Mouse (Mus musculus): ENCODE data around the gene Eva1c.

The Eva1c gene

DNA sequence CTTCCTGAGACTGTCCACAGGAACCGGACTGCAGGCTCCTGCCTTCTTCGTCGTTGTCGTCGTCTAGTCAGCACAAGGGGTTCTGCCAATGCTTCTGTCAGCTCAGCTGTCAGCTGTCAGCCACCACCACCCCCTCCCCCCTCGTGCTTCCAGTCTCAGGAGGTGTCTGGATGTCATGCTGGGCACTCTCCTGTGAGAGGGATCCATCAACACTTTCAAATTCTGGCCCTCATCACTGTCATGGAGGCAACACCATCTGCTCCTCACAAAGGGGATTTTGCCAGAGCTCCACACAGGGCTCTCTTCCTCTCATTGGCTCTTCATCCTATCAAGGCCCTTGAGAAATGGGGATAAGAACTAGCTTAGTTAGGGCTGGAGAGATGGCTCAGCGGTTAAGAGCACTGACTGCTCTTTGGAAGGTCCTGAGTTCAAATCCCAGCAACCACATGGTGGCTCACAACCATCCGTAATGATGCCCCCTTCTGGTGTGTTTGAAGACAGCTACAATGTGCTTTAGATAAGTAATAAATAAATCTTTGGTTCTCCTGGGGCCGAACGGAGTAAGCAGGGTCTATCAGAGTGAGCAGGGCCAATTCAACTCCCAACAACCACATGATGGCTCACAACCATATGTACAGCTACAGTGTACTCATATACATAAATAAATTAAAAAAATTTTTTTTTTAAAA, 95.1 kb downstream of the Eva1c start:
- DNase-seq (ENCODE audit: low spot score in 2 of 2): no peak

GRCm38 (mm10) chr16:90924606-90925370, 98.3 kb downstream of the Eva1c start:
- peak in 1 of 2 experiments; percentile 30 for DNase-seq (ENCODE audit: low spot score in 2 of 2)

DNA sequence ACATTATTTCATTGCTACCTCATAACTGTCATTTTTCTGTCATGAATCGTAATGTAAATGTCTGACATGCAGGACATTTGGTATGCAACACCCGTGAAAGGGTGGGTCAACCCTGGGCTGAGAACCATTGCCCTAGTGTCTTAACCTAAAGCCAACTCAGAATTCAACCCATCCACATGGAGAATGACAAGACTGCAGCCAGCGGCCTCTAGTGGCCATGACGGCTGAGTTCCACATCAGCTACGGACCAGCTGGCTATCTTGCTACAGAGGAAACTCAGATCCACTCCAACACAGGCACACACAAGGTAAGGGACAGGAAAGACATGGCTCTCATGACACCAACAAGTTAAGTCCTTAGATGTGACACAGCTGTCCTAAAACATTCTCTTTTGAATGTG, 98.9 kb downstream of the Eva1c start:
- DNase-seq (ENCODE audit: low spot score in 2 of 2): peak; percentile 24 to 68

GRCm38 (mm10) chr16:90927446-90927845, 100.9 kb downstream of the Eva1c start:
- DNase-seq (ENCODE audit: low spot score in 2 of 2): no peak

DNA sequence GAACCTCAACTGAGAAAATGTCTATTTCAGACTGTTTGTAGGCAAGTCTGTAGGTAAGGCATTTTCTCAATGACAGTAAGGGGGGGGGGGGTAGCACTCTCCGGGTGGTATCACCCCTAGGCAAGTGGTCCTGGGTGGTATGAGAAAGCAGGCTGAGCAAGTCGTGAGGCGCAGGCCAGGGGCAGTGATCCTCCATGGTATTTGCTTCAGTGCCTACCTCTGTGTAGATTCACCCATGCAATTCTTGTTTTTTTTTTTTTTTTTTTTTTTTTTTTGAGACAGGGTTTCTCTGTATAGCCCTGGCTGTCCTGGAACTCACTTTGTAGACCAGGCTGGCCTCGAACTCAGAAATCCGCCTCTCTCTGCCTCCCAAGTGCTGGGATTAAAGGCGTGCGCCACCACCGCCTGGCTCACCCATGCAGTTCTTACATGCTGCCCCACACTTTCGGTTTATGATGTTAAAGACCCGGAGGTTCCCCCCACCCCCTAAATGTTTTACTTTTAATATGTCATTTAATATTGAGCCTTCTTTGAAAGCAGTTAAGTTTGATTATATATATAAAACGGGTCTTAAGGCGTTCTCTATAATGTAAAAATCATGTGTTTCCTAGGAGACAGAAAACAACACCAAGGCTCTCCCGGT, 107.1 kb downstream of the Eva1c start:
- DNase-seq (ENCODE audit: low spot score in 2 of 2): no peak

GRCm38 (mm10) chr16:90934193-90934686, 107.7 kb downstream of the Eva1c start:
- DNase-seq (ENCODE audit: low spot score in 2 of 2): no peak

DNA sequence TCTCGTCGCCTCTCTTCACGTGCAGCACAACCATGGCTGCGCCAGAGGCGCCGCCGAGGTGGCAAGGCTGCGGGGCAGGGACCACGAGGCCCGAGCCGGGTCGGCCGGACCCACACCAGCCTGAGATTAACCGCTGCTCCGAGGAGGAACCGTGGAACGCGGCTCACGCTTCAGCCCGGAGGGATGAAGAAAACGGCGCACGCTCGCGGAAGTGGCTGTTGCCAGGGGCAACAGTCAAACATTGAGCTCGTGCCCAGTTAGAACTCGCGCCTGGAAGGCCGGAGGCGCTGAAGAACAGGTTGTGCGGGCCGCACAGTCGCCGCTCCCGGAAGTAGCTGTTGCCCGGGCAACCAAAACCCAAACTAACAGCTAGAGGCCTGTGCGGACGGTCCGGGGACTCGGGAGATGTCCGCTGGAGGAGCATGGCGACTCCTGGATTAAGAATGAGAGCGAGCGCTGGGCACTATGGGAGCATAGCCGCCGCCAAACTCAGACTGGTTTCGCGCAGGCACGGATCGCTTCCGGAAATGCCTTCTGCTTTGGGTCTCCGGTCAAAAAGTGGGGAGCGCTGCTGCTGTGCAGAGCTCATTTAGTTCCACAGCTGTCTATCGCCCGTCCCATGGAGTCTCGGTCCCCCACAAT, 108.3 kb downstream of the Eva1c start, which contains the start of gene Cfap298:
Gene Cfap298, minus strand, starts transcription at position 428 of the 642 bp plus-strand sequence.
- peak; percentile 88 to 89 for DNase-seq (ENCODE audit: low spot score in 2 of 2)

DNA sequence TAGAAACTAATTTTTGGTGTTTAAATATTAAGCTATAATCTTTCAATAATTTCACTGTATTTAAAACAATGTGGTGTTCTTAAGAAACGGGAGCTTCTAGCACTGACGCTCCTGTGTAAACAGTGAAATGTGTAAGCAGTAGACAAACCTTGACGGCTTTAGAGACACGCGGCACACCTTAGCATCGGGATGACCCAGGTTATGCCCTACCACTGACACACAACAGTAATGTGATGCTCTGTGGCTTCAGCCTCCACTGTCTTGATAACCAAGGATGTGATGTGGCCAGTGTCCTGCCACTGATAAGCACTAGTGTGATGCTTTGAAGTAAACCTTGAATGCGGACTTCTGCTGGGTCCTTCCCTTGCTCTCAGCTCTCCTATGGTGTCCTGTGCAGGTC, 114.7 kb downstream of the Eva1c start:
- DNase-seq (ENCODE audit: low spot score in 2 of 2): no peak

GRCm38 (mm10) chr16:90946977-90947376, 120.5 kb downstream of the Eva1c start:
- DNase-seq (ENCODE audit: low spot score in 2 of 2): no peak

- DNase-seq (ENCODE audit: low spot score in 2 of 2): no peak
These were observed 123.9 kb downstream of the Eva1c start for GRCm38 (mm10) chr16:90950354-90950963.

- DNase-seq (ENCODE audit: low spot score in 2 of 2): no peak
These were observed 126.6 kb downstream of the Eva1c start for GRCm38 (mm10) chr16:90953147-90953546.

DNA sequence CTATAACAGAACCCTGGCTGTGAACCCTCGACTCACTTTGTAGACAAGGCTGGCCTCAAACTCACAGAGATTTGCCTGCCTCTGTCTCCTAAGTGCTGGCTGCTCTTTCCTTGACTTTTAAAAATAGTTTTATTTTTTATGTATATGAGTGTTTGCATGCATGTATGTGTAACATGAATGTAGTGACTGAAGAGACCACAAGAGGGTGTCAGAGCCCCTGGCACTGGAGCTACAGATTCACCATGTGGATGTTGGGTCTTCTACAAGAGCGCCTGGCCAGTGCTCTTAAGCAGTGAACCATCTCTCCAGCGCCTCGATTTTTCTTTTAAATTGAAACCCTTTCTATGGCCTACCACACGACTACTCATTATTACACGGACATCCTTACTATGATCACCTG, 127.3 kb downstream of the Eva1c start:
- no peak for DNase-seq (ENCODE audit: low spot score in 2 of 2)

Measured in spleen, postnatal 10 days (tissue).